Mouse (Mus musculus): Measurements from ENCODE around the gene Pim2. TPM values are rescaled to one million over a fixed set of nuclear protein-coding genes. Genes with fewer than 3 reads are reported as not detected.
"Not testable (repeated sequence)": the region's sequence is repeated elsewhere in the genome, so short reads cannot be mapped to it uniquely, and the experiment has no call there.

Pim2 gene
- polyA plus RNA-seq, 1 experiment from 2014 or later, result 27.2 TPM

GRCm38 (mm10) chrX:7898211-7898610 lies 20.1 kb downstream of the Pim2 start:
- Histone ChIP-seq H3K4me1 (ENCODE audit: control insufficient read depth, insufficient read depth, low read length) (peaks cover 11% of the 10 kb centered on the region), H3K9me3 (replicated peaks; ENCODE audit: control insufficient read depth, low read length, poor library complexity, severe bottlenecking) (no peaks in the 10 kb centered on the region; the same call in 1 of the 2 replicates), H3K9ac (ENCODE audit: low read depth, low read length) (peak overlapping the region; percentile 61), H3K27me3 (ENCODE audit: control insufficient read depth, insufficient read depth, low read depth, low read length) (no peaks in the 10 kb centered on the region), H3K27ac (ENCODE audit: low read length) (no peak overlapping the region), H3K36me3 (ENCODE audit: control insufficient read depth, insufficient read depth, low read length) (peaks cover 4% of the 10 kb centered on the region), H3K4me2 (ENCODE audit: low read length) (peak overlapping the region; percentile 60), H3K4me3 (ENCODE audit: low read depth, low read length) (peak overlapping the region; percentile 54)
- 24% methylated on average over 13 of the region's 13 CpGs for WGBS
- ATAC-seq, result no peak

GRCm38 (mm10) chrX:7898880-7899874 lies 21.1 kb downstream of the Pim2 start, which contains the start of the genes Pqbp1 and Timm17b:
Pqbp1 (minus strand) TSS chrX:7899269.
Timm17b (plus strand) TSS chrX:7899357.
- Histone ChIP-seq H3K36me3 (ENCODE audit: control insufficient read depth, insufficient read depth, low read length) (peaks cover 4% of the 10 kb centered on the region), H3K4me1 (ENCODE audit: control insufficient read depth, insufficient read depth, low read length) (peaks cover 11% of the 10 kb centered on the region), H3K4me2 (ENCODE audit: low read length) (peak within 1 kb of the TSS; percentile 60), H3K27ac (ENCODE audit: low read length) (peak within 1 kb of the TSS; percentile 89), H3K9me3 (replicated peaks; ENCODE audit: control insufficient read depth, low read length, poor library complexity, severe bottlenecking) (no peaks in the 10 kb centered on the region), H3K27me3 (ENCODE audit: control insufficient read depth, insufficient read depth, low read depth, low read length) (no peaks in the 10 kb centered on the region), H3K4me3 (ENCODE audit: low read depth, low read length) (peak within 1 kb of the TSS; percentile 54), H3K9ac (ENCODE audit: low read depth, low read length) (peak within 1 kb of the TSS; percentile 76)
- 15% methylated on average over 62 of the region's 62 CpGs for WGBS
- ATAC-seq, result peak; percentile 98

DNA sequence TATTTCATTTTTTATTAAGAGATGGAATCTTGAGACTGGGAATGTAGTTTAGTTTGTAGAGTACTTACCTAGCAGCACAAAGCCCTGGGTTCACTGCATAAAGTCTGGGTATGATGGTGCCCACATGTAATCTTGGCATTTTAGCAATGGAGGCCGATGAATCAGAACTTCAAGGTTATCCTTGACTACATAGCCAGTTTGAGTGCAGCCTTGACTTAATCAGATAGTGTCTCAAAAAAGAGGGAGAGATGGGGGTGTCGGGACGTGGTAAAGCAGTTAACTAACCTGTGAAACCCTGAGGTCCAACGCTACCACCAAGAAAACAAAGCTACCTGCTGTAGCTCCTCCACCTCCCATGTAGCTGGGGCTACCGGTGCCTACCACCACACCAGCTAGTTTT lies 26.4 kb downstream of the Pim2 start:
- H3K4me3 ChIP-seq (ENCODE audit: low read depth, low read length), result no peak overlapping the region
- 92% methylated on average over 5 of the region's 5 CpGs for WGBS

DNA sequence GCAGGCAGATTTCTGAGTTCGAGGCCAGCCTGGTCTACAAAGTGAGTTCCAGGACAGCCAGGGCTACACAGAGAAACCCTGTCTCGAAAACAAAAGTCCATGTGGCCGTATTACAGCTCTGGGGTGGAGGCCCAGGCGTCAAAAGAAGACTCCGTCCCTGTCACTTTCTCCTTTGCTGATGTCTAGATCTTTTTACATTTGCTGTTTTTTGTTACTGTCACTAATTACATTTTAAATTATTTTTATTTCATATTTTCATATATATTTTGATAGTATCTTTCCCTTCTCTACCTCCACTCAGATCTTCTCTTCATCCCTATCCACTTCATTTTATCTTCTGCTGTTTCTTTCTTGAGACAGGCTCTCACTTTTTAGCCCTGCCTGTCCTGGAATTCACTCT lies 29.7 kb downstream of the Pim2 start, which contains the start of gene Gm10491:
Gm10491 (minus strand) TSS at position 101 of the 400 bp plus-strand sequence.
- no peaks in the 10 kb centered on the region for H3K4me1 ChIP-seq (ENCODE audit: control insufficient read depth, insufficient read depth, low read length)
- 84% methylated on average over 5 of the region's 5 CpGs for WGBS

More for the DNA sequence above, 26.4 kb downstream of the Pim2 start:
- Histone ChIP-seq H3K27ac (ENCODE audit: low read length) (no peak overlapping the region), H3K27me3 (ENCODE audit: control insufficient read depth, insufficient read depth, low read depth, low read length) (no peaks in the 10 kb centered on the region), H3K4me1 (ENCODE audit: control insufficient read depth, insufficient read depth, low read length) (peaks cover 3% of the 10 kb centered on the region; the same call in 1 of the 2 replicates), H3K9me3 (replicated peaks; ENCODE audit: control insufficient read depth, low read length, poor library complexity, severe bottlenecking) (no peaks in the 10 kb centered on the region), H3K9ac (ENCODE audit: low read depth, low read length) (no peak overlapping the region), H3K4me2 (ENCODE audit: low read length) (no peak overlapping the region), H3K36me3 (ENCODE audit: control insufficient read depth, insufficient read depth, low read length) (no peaks in the 10 kb centered on the region)
- no peak for ATAC-seq

GRCm38 (mm10) chrX:7909242-7909641 lies 31.2 kb downstream of the Pim2 start, which contains the start of gene Gm10490:
Gm10490 (plus strand) TSS chrX:7909542.
- not testable (repeated sequence) for H3K4me3 ChIP-seq (ENCODE audit: low read depth, low read length); H3K9me3 ChIP-seq (replicated peaks; ENCODE audit: control insufficient read depth, low read length, poor library complexity, severe bottlenecking); H3K9ac ChIP-seq (ENCODE audit: low read depth, low read length); ATAC-seq; H3K27me3 ChIP-seq (ENCODE audit: control insufficient read depth, insufficient read depth, low read depth, low read length); H3K4me1 ChIP-seq (ENCODE audit: control insufficient read depth, insufficient read depth, low read length); H3K36me3 ChIP-seq (ENCODE audit: control insufficient read depth, insufficient read depth, low read length); H3K4me2 ChIP-seq (ENCODE audit: low read length); H3K27ac ChIP-seq (ENCODE audit: low read length)
- 92% methylated on average over 4 of the region's 4 CpGs for WGBS

More for the DNA sequence above, 29.7 kb downstream of the Pim2 start, which contains the start of gene Gm10491:
- Histone ChIP-seq H3K4me2 (ENCODE audit: low read length) (no peak within 1 kb of the TSS), H3K9ac (ENCODE audit: low read depth, low read length) (no peak within 1 kb of the TSS), H3K9me3 (replicated peaks; ENCODE audit: control insufficient read depth, low read length, poor library complexity, severe bottlenecking) (no peaks in the 10 kb centered on the region), H3K27ac (ENCODE audit: low read length) (no peak within 1 kb of the TSS), H3K36me3 (ENCODE audit: control insufficient read depth, insufficient read depth, low read length) (no peaks in the 10 kb centered on the region), H3K4me3 (ENCODE audit: low read depth, low read length) (no peak within 1 kb of the TSS), H3K27me3 (ENCODE audit: control insufficient read depth, insufficient read depth, low read depth, low read length) (no peaks in the 10 kb centered on the region)
- ATAC-seq, result no peak

- no peaks in the 10 kb centered on the region for H3K9me3 ChIP-seq (replicated peaks; ENCODE audit: control insufficient read depth, low read length, poor library complexity, severe bottlenecking)
- no peaks in the 10 kb centered on the region for H3K36me3 ChIP-seq (ENCODE audit: control insufficient read depth, insufficient read depth, low read length)
- H3K4me2 ChIP-seq (ENCODE audit: low read length), result no peak overlapping the region
- no peaks in the 10 kb centered on the region for H3K4me1 ChIP-seq (ENCODE audit: control insufficient read depth, insufficient read depth, low read length)
- no peak for ATAC-seq
- H3K27ac ChIP-seq (ENCODE audit: low read length), result no peak overlapping the region
- H3K27me3 ChIP-seq (ENCODE audit: control insufficient read depth, insufficient read depth, low read depth, low read length), result no peaks in the 10 kb centered on the region
- 42% methylated on average over 6 of the region's 6 CpGs for WGBS
- H3K4me3 ChIP-seq (ENCODE audit: low read depth, low read length), result no peak overlapping the region
- H3K9ac ChIP-seq (ENCODE audit: low read depth, low read length), result no peak overlapping the region
Observed at GRCm38 (mm10) chrX:7910473-7910872, 32.4 kb downstream of the Pim2 start.

GRCm38 (mm10) chrX:7915669-7916068 lies 37.6 kb downstream of the Pim2 start:
- not testable (repeated sequence) for H3K36me3 ChIP-seq (ENCODE audit: control insufficient read depth, insufficient read depth, low read length); ATAC-seq; H3K27me3 ChIP-seq (ENCODE audit: control insufficient read depth, insufficient read depth, low read depth, low read length); H3K4me1 ChIP-seq (ENCODE audit: control insufficient read depth, insufficient read depth, low read length); H3K4me2 ChIP-seq (ENCODE audit: low read length); H3K9me3 ChIP-seq (replicated peaks; ENCODE audit: control insufficient read depth, low read length, poor library complexity, severe bottlenecking); H3K9ac ChIP-seq (ENCODE audit: low read depth, low read length); H3K4me3 ChIP-seq (ENCODE audit: low read depth, low read length); H3K27ac ChIP-seq (ENCODE audit: low read length)
- WGBS, result 34% methylated on average over 3 of the region's 3 CpGs

GRCm38 (mm10) chrX:7917960-7918359 lies 39.9 kb downstream of the Pim2 start:
- not testable (repeated sequence) for H3K27ac ChIP-seq (ENCODE audit: low read length); ATAC-seq; H3K9me3 ChIP-seq (replicated peaks; ENCODE audit: control insufficient read depth, low read length, poor library complexity, severe bottlenecking); H3K4me1 ChIP-seq (ENCODE audit: control insufficient read depth, insufficient read depth, low read length); H3K36me3 ChIP-seq (ENCODE audit: control insufficient read depth, insufficient read depth, low read length); H3K4me3 ChIP-seq (ENCODE audit: low read depth, low read length); H3K27me3 ChIP-seq (ENCODE audit: control insufficient read depth, insufficient read depth, low read depth, low read length); H3K9ac ChIP-seq (ENCODE audit: low read depth, low read length); H3K4me2 ChIP-seq (ENCODE audit: low read length)
- WGBS, result 73% methylated on average over 6 of the region's 6 CpGs
